27 mouse cellular contexts compared by ENCODE assay signal in the genomic region with DNA sequence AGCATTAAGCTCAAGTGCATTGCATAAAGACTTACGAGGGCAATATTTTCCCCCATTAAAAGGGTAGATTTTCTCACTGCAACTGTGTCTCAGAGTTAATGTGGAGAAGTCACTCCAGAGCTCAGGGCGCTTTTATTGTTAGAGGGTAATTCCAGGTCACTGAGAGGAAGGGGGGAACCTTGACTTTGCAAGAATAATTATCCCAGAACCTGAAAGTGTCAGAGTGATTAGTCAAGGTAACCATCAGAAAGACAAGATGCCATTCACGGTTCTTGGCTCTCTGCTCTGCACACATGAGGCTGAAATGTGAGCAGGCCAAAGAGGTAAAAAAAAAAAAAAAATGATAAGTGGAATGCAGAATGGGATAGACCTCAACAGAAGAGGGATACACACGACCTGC.
"Had no signal": no experiment of that assay in that cellular context is flagged by ENCODE, and none has a peak within 500 bp of the region (broad histone marks: within the 10 kb centered on the region; RNA-seq: fewer than 3 reads in every experiment).

No protein-coding gene starts in this region.

- H3K27ac ChIP-seq: gastrocnemius, adult 2 months; heart, adult 2 months; heart, embryonic 13.5 days; heart, embryonic 15.5 days; hindbrain, embryonic 13.5 days; hindbrain, embryonic 15.5 days; hindbrain, postnatal 0 days; kidney, embryonic 15.5 days; kidney, postnatal 0 days; limb, embryonic 10.5 days; limb, embryonic 12.5 days had no signal

- H3K36me3 ChIP-seq: heart, embryonic 13.5 days; heart, embryonic 15.5 days; hindbrain, embryonic 13.5 days; hindbrain, embryonic 15.5 days; kidney, embryonic 15.5 days; limb, embryonic 10.5 days; limb, embryonic 12.5 days had no signal

- H3K4me3 ChIP-seq: gastrocnemius, adult 2 months; heart, adult 2 months; heart, embryonic 13.5 days; heart, embryonic 15.5 days; hindbrain, embryonic 13.5 days; hindbrain, embryonic 15.5 days; kidney, embryonic 15.5 days; limb, embryonic 10.5 days; limb, embryonic 12.5 days had no signal

- H3K4me1 ChIP-seq: heart, embryonic 13.5 days; heart, embryonic 15.5 days; kidney, embryonic 15.5 days; limb, embryonic 10.5 days; limb, embryonic 12.5 days had no signal

- H3K9ac ChIP-seq: heart, embryonic 13.5 days; heart, embryonic 15.5 days; hindbrain, embryonic 13.5 days; hindbrain, embryonic 15.5 days; kidney, embryonic 15.5 days; limb, embryonic 12.5 days had no signal

- DNase-seq: gastrocnemius, adult 2 months; gastrocnemius, postnatal 10 days; gastrocnemius, postnatal 25 days; heart, adult 11 months; heart, adult 2 months; heart, postnatal 14 days; heart, postnatal 36 days; kidney, adult 11 months; kidney, adult 2 months; kidney, adult 9 months; kidney, postnatal 14 days; kidney, postnatal 36 days; layer of hippocampus, adult 9-11 months; layer of hippocampus, postnatal 36 days; liver had no signal

- H3K4me2 ChIP-seq: heart, embryonic 11.5 days; heart, embryonic 13.5 days; heart, embryonic 15.5 days; hindbrain, embryonic 13.5 days; hindbrain, embryonic 15.5 days; kidney, embryonic 15.5 days; limb, embryonic 12.5 days; liver, embryonic 11.5 days had no signal

- ATAC-seq: hindbrain, postnatal 0 days; intestine, embryonic 16.5 days had no signal

- H3K9me3 ChIP-seq: heart, embryonic 13.5 days; heart, embryonic 15.5 days; hindbrain, embryonic 13.5 days; hindbrain, embryonic 15.5 days; kidney, embryonic 15.5 days; limb, embryonic 10.5 days; limb, embryonic 12.5 days had no signal

- H3K27me3 ChIP-seq: heart, embryonic 13.5 days; heart, embryonic 15.5 days; hindbrain, embryonic 13.5 days; hindbrain, embryonic 15.5 days; kidney, embryonic 15.5 days had no signal
